Mouse (Mus musculus): ENCODE data around the gene Gm14418.
A peak's percentile ranks its signal among the peaks of the same experiment; 100 is the strongest.

Gm14418 gene

GRCm38 (mm10) chr2:177398096-177398495 lies at the start of gene Gm14418:
Gene Gm14418 (minus strand): TSS chr2:177398320.
- peak; percentile 5 for DNase-seq (ENCODE audit: inconsistent ontology term)
